Mouse (Mus musculus): Measurements from ENCODE around the gene Cd300c. TPM values are rescaled to one million over a fixed set of nuclear protein-coding genes. Genes with fewer than 3 reads are reported as not detected.
"Not testable (repeated sequence)": the region's sequence is repeated elsewhere in the genome, so short reads cannot be mapped to it uniquely, and the experiment has no call there.

Gene Cd300c
- polyA plus RNA-seq (2012; fragmentation: generic; extraction: Trizol), result not detected

DNA sequence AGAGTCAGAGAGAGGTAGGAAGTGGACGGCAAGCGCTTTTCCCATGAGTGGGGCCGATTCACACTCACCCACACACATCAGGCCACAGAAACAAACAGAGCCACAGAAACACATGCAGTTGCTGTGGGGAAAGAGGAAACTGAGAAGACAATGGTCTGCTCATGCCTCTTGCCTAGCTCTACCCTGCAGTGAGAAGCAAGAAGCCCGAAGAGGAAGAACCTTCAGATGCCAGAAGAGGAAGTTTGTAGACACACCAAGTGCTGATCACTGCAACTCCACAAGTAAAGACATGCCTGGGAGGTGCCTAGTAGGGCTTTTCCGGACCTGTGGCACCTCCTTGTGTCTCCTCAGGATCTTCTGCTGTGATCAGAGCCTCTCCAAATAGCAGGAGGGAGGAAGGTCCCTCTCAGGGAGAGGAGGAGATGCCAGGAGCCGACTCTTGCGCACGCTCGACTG lies at the start of gene Cd300c:
TSS of gene Cd300c (minus strand) at position 406 of the 456 bp plus-strand sequence.
- Histone ChIP-seq H3K79me2 (ENCODE audit: control insufficient read depth, insufficient read depth) (no peaks in the 10 kb centered on the region), H3ac (ENCODE audit: control insufficient read depth, insufficient read length) (no peak within 1 kb of the TSS), H3K36me3 (ENCODE audit: control insufficient read depth, insufficient read depth) (no peaks in the 10 kb centered on the region), H3K4me2 (ENCODE audit: low read depth) (no peak within 1 kb of the TSS), H3K27me3 (ENCODE audit: control insufficient read depth, insufficient read depth, insufficient read length) (no peaks in the 10 kb centered on the region), H3K4me3 (no peak within 1 kb of the TSS)
- TF ChIP-seq SRF (IDR thresholded peaks at IDR 0.05; ENCODE audit: control insufficient read depth, insufficient read length, low read depth), result no peak
- TF ChIP-seq REST (IDR thresholded peaks at IDR 0.05; ENCODE audit: insufficient read depth, insufficient read length), result no peak
- no peak for TF ChIP-seq MAX (IDR thresholded peaks at IDR 0.05; ENCODE audit: low read depth)
- no peak for TF ChIP-seq TCF3 (IDR thresholded peaks at IDR 0.05; ENCODE audit: insufficient read length, low read depth)
- no peak for TF ChIP-seq E2F4 (IDR thresholded peaks at IDR 0.05; ENCODE audit: insufficient read depth)
- no peak for TF ChIP-seq CEBPB (IDR thresholded peaks at IDR 0.05; ENCODE audit: insufficient read depth, poor library complexity, severe bottlenecking)

DNA sequence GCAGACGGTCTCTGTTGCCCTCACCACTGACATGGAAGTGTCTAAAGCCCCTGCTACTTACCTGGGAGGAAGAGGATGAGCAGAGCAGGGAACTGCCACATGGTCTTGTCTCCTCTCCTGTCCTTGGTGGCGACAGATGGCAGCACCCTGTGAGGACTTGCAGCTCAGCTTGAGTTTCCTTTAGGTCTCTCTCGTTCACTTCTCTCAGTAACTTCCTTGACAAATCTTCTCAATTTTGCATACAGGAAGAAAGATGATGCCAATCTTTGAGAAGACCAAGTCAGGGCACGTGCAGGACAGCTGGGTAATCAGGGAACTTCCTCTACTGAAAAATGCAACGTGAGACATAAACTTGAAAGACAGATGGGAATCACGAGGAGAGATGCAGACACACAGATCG lies 47.1 kb upstream of the Cd300c start, which contains the start of gene Cd300ld2:
TSS of gene Cd300ld2 (minus strand) at position 101 of the 400 bp plus-strand sequence.
- H3K27me3 ChIP-seq (ENCODE audit: control insufficient read depth, insufficient read depth, insufficient read length); H3K4me2 ChIP-seq (ENCODE audit: low read depth); H3K36me3 ChIP-seq (ENCODE audit: control insufficient read depth, insufficient read depth); H3K4me3 ChIP-seq; H3K79me2 ChIP-seq (ENCODE audit: control insufficient read depth, insufficient read depth); H3ac ChIP-seq (ENCODE audit: control insufficient read depth, insufficient read length): not testable (repeated sequence)

DNA sequence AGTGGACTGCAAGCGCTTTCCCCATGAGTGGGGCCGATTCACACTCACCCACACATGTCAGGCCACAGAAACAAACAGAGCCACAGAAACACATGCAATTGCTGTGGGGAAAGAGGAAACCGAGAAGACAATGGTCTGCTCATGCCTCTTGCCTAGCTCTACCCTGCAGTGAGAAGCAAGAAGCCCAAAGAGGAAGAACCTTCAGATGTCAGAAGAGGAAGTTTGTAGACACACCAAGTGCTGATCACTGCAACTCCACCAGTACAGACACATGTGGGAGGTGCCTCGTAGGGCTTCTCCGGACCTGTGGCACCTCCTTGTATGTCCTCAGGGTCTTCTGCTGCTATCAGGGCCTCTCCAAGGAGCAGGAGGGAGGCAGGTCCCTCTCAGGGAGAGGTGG lies 35.1 kb upstream of the Cd300c start:
- Histone ChIP-seq H3K79me2 (ENCODE audit: control insufficient read depth, insufficient read depth) (no peaks in the 10 kb centered on the region), H3K36me3 (ENCODE audit: control insufficient read depth, insufficient read depth) (no peaks in the 10 kb centered on the region)
- TF ChIP-seq CEBPB (IDR thresholded peaks at IDR 0.05; ENCODE audit: insufficient read depth, poor library complexity, severe bottlenecking), result no peak
- no peak for TF ChIP-seq TCF3 (IDR thresholded peaks at IDR 0.05; ENCODE audit: insufficient read length, low read depth)
- no peak for TF ChIP-seq POLR2AphosphoS2 (IDR thresholded peaks at IDR 0.05; ENCODE audit: insufficient read length, low read depth)
- TF ChIP-seq TCF12 (IDR thresholded peaks at IDR 0.05; ENCODE audit: insufficient read depth, poor library complexity, severe bottlenecking), result no peak
- no peak for TF ChIP-seq MYOD1 (IDR thresholded peaks at IDR 0.05; ENCODE audit: control insufficient read depth in 1 of 3, insufficient read length in 2 of 3, low read depth in 2 of 3)
- TF ChIP-seq MYOG (IDR thresholded peaks at IDR 0.05; ENCODE audit: control insufficient read depth in 1 of 3, insufficient read depth in 1 of 3, insufficient read length in 2 of 3, low read depth in 2 of 3), result no peak
- no peak for TF ChIP-seq USF1 (IDR thresholded peaks at IDR 0.05; ENCODE audit: low read depth)
- no peak for TF ChIP-seq POLR2A (IDR thresholded peaks at IDR 0.05; ENCODE audit: insufficient read length, low read depth)

DNA sequence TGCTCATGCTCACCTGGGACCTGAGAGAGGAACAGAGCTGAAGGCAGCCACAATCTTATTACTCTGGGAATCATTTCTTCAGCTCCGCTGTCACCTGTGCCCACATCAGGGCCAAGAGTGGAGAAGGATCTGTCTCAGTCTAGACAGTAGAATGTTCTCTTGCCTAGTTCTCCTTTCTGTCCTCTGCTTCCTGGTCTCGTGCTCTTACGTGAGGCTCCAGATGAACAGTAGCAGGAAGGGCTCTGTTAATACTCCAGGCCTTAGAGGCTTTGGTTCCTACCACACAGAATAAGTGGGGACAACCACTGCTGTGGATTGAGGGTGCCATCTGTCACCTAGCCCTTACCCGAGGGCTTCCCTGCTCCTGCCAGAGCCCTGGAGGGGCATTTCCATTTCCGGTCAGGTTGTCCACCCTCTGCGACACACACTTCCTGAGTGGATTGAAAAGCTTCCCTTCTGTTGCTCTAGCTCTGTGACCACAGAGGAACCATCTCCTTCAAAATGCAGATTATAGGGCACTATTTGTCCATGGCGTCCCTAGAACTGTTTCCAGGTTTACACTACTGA lies 32.6 kb upstream of the Cd300c start, which contains the start of gene Cd300c2:
TSS of gene Cd300c2 (minus strand) at position 407 of the 567 bp plus-strand sequence.
- H3K4me3 ChIP-seq, result no peak within 1 kb of the TSS
- no peaks in the 10 kb centered on the region for H3K36me3 ChIP-seq (ENCODE audit: control insufficient read depth, insufficient read depth)
- H3ac ChIP-seq (ENCODE audit: control insufficient read depth, insufficient read length), result no peak within 1 kb of the TSS
- no peak within 1 kb of the TSS for H3K4me2 ChIP-seq (ENCODE audit: low read depth)
- H3K27me3 ChIP-seq (ENCODE audit: control insufficient read depth, insufficient read depth, insufficient read length), result no peaks in the 10 kb centered on the region
- no peaks in the 10 kb centered on the region for H3K79me2 ChIP-seq (ENCODE audit: control insufficient read depth, insufficient read depth)
- TF ChIP-seq MYOD1 (IDR thresholded peaks at IDR 0.05; ENCODE audit: control insufficient read depth in 1 of 3, insufficient read length in 2 of 3, low read depth in 2 of 3) (no peak), E2F4 (IDR thresholded peaks at IDR 0.05; ENCODE audit: insufficient read depth) (no peak), CEBPB (IDR thresholded peaks at IDR 0.05; ENCODE audit: insufficient read depth, poor library complexity, severe bottlenecking) (no peak), TCF3 (IDR thresholded peaks at IDR 0.05; ENCODE audit: insufficient read length, low read depth) (no peak), SRF (IDR thresholded peaks at IDR 0.05; ENCODE audit: control insufficient read depth, insufficient read length, low read depth) (no peak), TCF12 (IDR thresholded peaks at IDR 0.05; ENCODE audit: insufficient read depth, poor library complexity, severe bottlenecking) (no peak), POLR2A (IDR thresholded peaks at IDR 0.05; ENCODE audit: insufficient read length, low read depth) (no peak), USF1 (IDR thresholded peaks at IDR 0.05; ENCODE audit: low read depth) (no peak), REST (IDR thresholded peaks at IDR 0.05; ENCODE audit: insufficient read depth, insufficient read length) (no peak), POLR2AphosphoS2 (IDR thresholded peaks at IDR 0.05; ENCODE audit: insufficient read length, low read depth) (no peak), MYOG (IDR thresholded peaks at IDR 0.05; ENCODE audit: control insufficient read depth in 1 of 3, insufficient read depth in 1 of 3, insufficient read length in 2 of 3, low read depth in 2 of 3) (no peak), MAX (IDR thresholded peaks at IDR 0.05; ENCODE audit: low read depth) (no peak)

More for the DNA sequence above, 35.1 kb upstream of the Cd300c start:
- Histone ChIP-seq H3ac (ENCODE audit: control insufficient read depth, insufficient read length) (no peak overlapping the region), H3K4me3 (no peak overlapping the region), H3K27me3 (ENCODE audit: control insufficient read depth, insufficient read depth, insufficient read length) (no peaks in the 10 kb centered on the region), H3K4me2 (ENCODE audit: low read depth) (no peak overlapping the region)

DNA sequence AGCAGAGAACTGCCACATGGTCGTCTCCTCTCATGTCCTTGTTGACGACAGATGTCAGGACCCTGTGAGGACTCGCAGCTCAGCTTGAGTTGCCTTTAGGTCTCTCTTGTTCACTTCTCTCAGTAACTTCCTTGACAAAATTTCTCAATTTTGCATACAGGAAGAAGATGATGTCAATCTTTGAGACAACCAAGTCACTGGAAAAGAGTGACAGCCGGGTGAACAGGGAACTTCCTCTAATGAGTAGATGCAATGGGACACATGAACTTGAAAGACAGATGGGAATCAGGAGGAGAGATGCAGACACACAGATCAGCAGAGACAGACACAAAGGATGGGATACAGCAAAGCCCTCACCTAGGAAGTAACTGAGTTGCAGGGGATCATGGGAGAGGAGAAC lies 20.8 kb upstream of the Cd300c start, which contains the start of gene Cd300ld:
TSS of gene Cd300ld (minus strand) at position 130 of the 400 bp plus-strand sequence.
- Histone ChIP-seq H3K4me2 (ENCODE audit: low read depth) (no peak within 1 kb of the TSS), H3K27me3 (ENCODE audit: control insufficient read depth, insufficient read depth, insufficient read length) (peaks cover 5% of the 10 kb centered on the region), H3K36me3 (ENCODE audit: control insufficient read depth, insufficient read depth) (no peaks in the 10 kb centered on the region), H3ac (ENCODE audit: control insufficient read depth, insufficient read length) (no peak within 1 kb of the TSS), H3K79me2 (ENCODE audit: control insufficient read depth, insufficient read depth) (no peaks in the 10 kb centered on the region), H3K4me3 (no peak within 1 kb of the TSS)
- TF ChIP-seq POLR2AphosphoS2 (IDR thresholded peaks at IDR 0.05; ENCODE audit: insufficient read length, low read depth) (no peak), REST (IDR thresholded peaks at IDR 0.05; ENCODE audit: insufficient read depth, insufficient read length) (no peak), E2F4 (IDR thresholded peaks at IDR 0.05; ENCODE audit: insufficient read depth) (no peak)
